Mouse (Mus musculus): Measurements from ENCODE around the gene Nup133.

The Nup133 gene

GRCm38 (mm10) chr8:123851590-123851989, 97.5 kb downstream of the Nup133 start:
- intact Hi-C loops (cut with DNase I): no loop called here

GRCm38 (mm10) chr8:123849352-123849751, 99.7 kb downstream of the Nup133 start:
- intact Hi-C loops (cut with DNase I): no loop called here

GRCm38 (mm10) chr8:123847546-123847945, 101.5 kb downstream of the Nup133 start:
- intact Hi-C loops (cut with DNase I): no loop called here
